Mouse (Mus musculus): ENCODE results near the gene Id1. TPM values are rescaled to one million over a fixed set of nuclear protein-coding genes. Genes with fewer than 3 reads are reported as not detected.

Id1 gene
- polyA plus RNA-seq, 1 experiment from 2014 or later, result 179 TPM

GRCm38 (mm10) chr2:152772231-152772630 is 36.2 kb downstream of the Id1 start:
- no peak overlapping the region for H3K27ac ChIP-seq
- H3K4me1 ChIP-seq, result 0 out of 2 replicates have a peak, but pooled peaks cover 4% of the 10 kb centered on the region
- no peak overlapping the region for H3K9ac ChIP-seq
- no peaks in the 10 kb centered on the region for H3K36me3 ChIP-seq
- H3K9me3 ChIP-seq, result no peaks in the 10 kb centered on the region
- WGBS, result 21% methylated on average over 1 of the region's 1 CpGs
- no peak for ATAC-seq (ENCODE audit: insufficient number of reproducible peaks, insufficient read depth, low FRiP score, low TSS enrichment, low read depth)
- no peak overlapping the region for H3K4me3 ChIP-seq
- H3K27me3 ChIP-seq, result no peaks in the 10 kb centered on the region
- no peak overlapping the region for H3K4me2 ChIP-seq

- ATAC-seq (ENCODE audit: insufficient number of reproducible peaks, insufficient read depth, low FRiP score, low TSS enrichment, low read depth), result no peak
- WGBS, result 75% methylated on average over 4 of the region's 4 CpGs
- no peak overlapping the region for H3K9ac ChIP-seq
- no peak overlapping the region for H3K4me3 ChIP-seq
- H3K9me3 ChIP-seq, result no peaks in the 10 kb centered on the region
- no peaks in the 10 kb centered on the region for H3K27me3 ChIP-seq
- H3K4me1 ChIP-seq, result 0 out of 2 replicates have a peak, but pooled peaks cover 4% of the 10 kb centered on the region
- H3K4me2 ChIP-seq, result no peak overlapping the region
- peaks cover 17% of the 10 kb centered on the region for H3K36me3 ChIP-seq
- H3K27ac ChIP-seq, result no peak overlapping the region
Observed at GRCm38 (mm10) chr2:152775357-152775756, 39.3 kb downstream of the Id1 start.

GRCm38 (mm10) chr2:152776019-152776418 is 40.0 kb downstream of the Id1 start:
- WGBS, result 84% methylated on average over 3 of the region's 3 CpGs
- Histone ChIP-seq H3K4me3 (no peak overlapping the region), H3K9me3 (no peaks in the 10 kb centered on the region), H3K4me2 (no peak overlapping the region), H3K4me1 (0 out of 2 replicates have a peak, but pooled peaks cover 4% of the 10 kb centered on the region), H3K27me3 (no peaks in the 10 kb centered on the region), H3K36me3 (peaks cover 24% of the 10 kb centered on the region), H3K27ac (no peak overlapping the region), H3K9ac (no peak overlapping the region)
- ATAC-seq (ENCODE audit: insufficient number of reproducible peaks, insufficient read depth, low FRiP score, low TSS enrichment, low read depth), result no peak

- peaks cover 28% of the 10 kb centered on the region for H3K36me3 ChIP-seq
- H3K4me2 ChIP-seq, result no peak overlapping the region
- 88% methylated on average over 2 of the region's 2 CpGs for WGBS
- no peak overlapping the region for H3K4me3 ChIP-seq
- H3K9me3 ChIP-seq, result no peaks in the 10 kb centered on the region
- H3K27me3 ChIP-seq, result no peaks in the 10 kb centered on the region
- no peak overlapping the region for H3K27ac ChIP-seq
- H3K9ac ChIP-seq, result no peak overlapping the region
- ATAC-seq (ENCODE audit: insufficient number of reproducible peaks, insufficient read depth, low FRiP score, low TSS enrichment, low read depth), result no peak
- 0 out of 2 replicates have a peak, but pooled peaks cover 4% of the 10 kb centered on the region for H3K4me1 ChIP-seq
Observed at GRCm38 (mm10) chr2:152776435-152776834, 40.4 kb downstream of the Id1 start.

- Histone ChIP-seq H3K27me3 (no peaks in the 10 kb centered on the region), H3K27ac (no peak overlapping the region), H3K36me3 (peaks cover 33% of the 10 kb centered on the region), H3K9ac (no peak overlapping the region), H3K4me3 (no peak overlapping the region), H3K4me1 (0 out of 2 replicates have a peak, but pooled peaks cover 4% of the 10 kb centered on the region), H3K9me3 (no peaks in the 10 kb centered on the region), H3K4me2 (no peak overlapping the region)
- 81% methylated on average over 3 of the region's 3 CpGs for WGBS
- ATAC-seq (ENCODE audit: insufficient number of reproducible peaks, insufficient read depth, low FRiP score, low TSS enrichment, low read depth), result no peak
Observed at GRCm38 (mm10) chr2:152777081-152777480, 41.0 kb downstream of the Id1 start.

- 99% methylated on average over 2 of the region's 2 CpGs for WGBS
- peaks cover 39% of the 10 kb centered on the region for H3K36me3 ChIP-seq
Observed at GRCm38 (mm10) chr2:152780466-152780865, 44.4 kb downstream of the Id1 start.

GRCm38 (mm10) chr2:152781031-152781711 is 45.1 kb downstream of the Id1 start:
- Histone ChIP-seq H3K9ac (no peak overlapping the region), H3K27me3 (no peaks in the 10 kb centered on the region), H3K27ac (no peak overlapping the region), H3K4me1 (peaks cover 9% of the 10 kb centered on the region), H3K4me3 (no peak overlapping the region), H3K4me2 (no peak overlapping the region), H3K36me3 (peaks cover 39% of the 10 kb centered on the region), H3K9me3 (no peaks in the 10 kb centered on the region)
- WGBS, result 79% methylated on average over 3 of the region's 3 CpGs
- ATAC-seq (ENCODE audit: insufficient number of reproducible peaks, insufficient read depth, low FRiP score, low TSS enrichment, low read depth), result no peak

More at GRCm38 (mm10) chr2:152780466-152780865, 44.4 kb downstream of the Id1 start:
- Histone ChIP-seq H3K4me2 (no peak overlapping the region), H3K4me1 (peaks cover 2% of the 10 kb centered on the region; the same call in 1 of the 2 replicates), H3K4me3 (no peak overlapping the region), H3K27ac (no peak overlapping the region), H3K9me3 (no peaks in the 10 kb centered on the region), H3K27me3 (no peaks in the 10 kb centered on the region), H3K9ac (no peak overlapping the region)
- no peak for ATAC-seq (ENCODE audit: insufficient number of reproducible peaks, insufficient read depth, low FRiP score, low TSS enrichment, low read depth)

- Histone ChIP-seq H3K27ac (no peak overlapping the region), H3K4me3 (no peak overlapping the region), H3K9me3 (no peaks in the 10 kb centered on the region), H3K4me2 (no peak overlapping the region), H3K4me1 (peaks cover 9% of the 10 kb centered on the region), H3K27me3 (no peaks in the 10 kb centered on the region), H3K36me3 (peaks cover 44% of the 10 kb centered on the region), H3K9ac (no peak overlapping the region)
- ATAC-seq (ENCODE audit: insufficient number of reproducible peaks, insufficient read depth, low FRiP score, low TSS enrichment, low read depth), result no peak
- WGBS, result 76% methylated on average over 5 of the region's 5 CpGs
Observed at GRCm38 (mm10) chr2:152782656-152783055, 46.6 kb downstream of the Id1 start.

GRCm38 (mm10) chr2:152783241-152783640 is 47.2 kb downstream of the Id1 start:
- no peaks in the 10 kb centered on the region for H3K9me3 ChIP-seq
- H3K4me3 ChIP-seq, result no peak overlapping the region
- no peaks in the 10 kb centered on the region for H3K27me3 ChIP-seq
- WGBS, result 94% methylated on average over 5 of the region's 5 CpGs
- no peak overlapping the region for H3K9ac ChIP-seq
- no peak for ATAC-seq (ENCODE audit: insufficient number of reproducible peaks, insufficient read depth, low FRiP score, low TSS enrichment, low read depth)
- no peak overlapping the region for H3K4me2 ChIP-seq
- no peak overlapping the region for H3K27ac ChIP-seq
- H3K4me1 ChIP-seq, result peaks cover 9% of the 10 kb centered on the region
- H3K36me3 ChIP-seq, result peaks cover 44% of the 10 kb centered on the region

GRCm38 (mm10) chr2:152784640-152785039 is 48.6 kb downstream of the Id1 start:
- H3K27me3 ChIP-seq, result no peaks in the 10 kb centered on the region
- peak overlapping the region; percentile 75; the same call in 1 of the 2 replicates for H3K27ac ChIP-seq
- WGBS, result 90% methylated on average over 8 of the region's 8 CpGs
- H3K4me3 ChIP-seq, result no peak overlapping the region
- H3K9me3 ChIP-seq, result no peaks in the 10 kb centered on the region
- ATAC-seq (ENCODE audit: insufficient number of reproducible peaks, insufficient read depth, low FRiP score, low TSS enrichment, low read depth), result no peak
- H3K4me1 ChIP-seq, result peaks cover 16% of the 10 kb centered on the region
- peaks cover 30% of the 10 kb centered on the region for H3K36me3 ChIP-seq
- H3K4me2 ChIP-seq, result no peak overlapping the region
- no peak overlapping the region for H3K9ac ChIP-seq

GRCm38 (mm10) chr2:152785446-152786350 is 49.6 kb downstream of the Id1 start:
- Histone ChIP-seq H3K27me3 (no peaks in the 10 kb centered on the region), H3K9me3 (no peaks in the 10 kb centered on the region), H3K36me3 (peaks cover 29% of the 10 kb centered on the region), H3K4me1 (peaks cover 22% of the 10 kb centered on the region), H3K27ac (peak overlapping the region; percentile 75), H3K4me3 (no peak overlapping the region), H3K9ac (no peak overlapping the region; the same call in 1 of the 2 replicates), H3K4me2 (no peak overlapping the region)
- WGBS, result 57% methylated on average over 18 of the region's 18 CpGs
- no peak for ATAC-seq (ENCODE audit: insufficient number of reproducible peaks, insufficient read depth, low FRiP score, low TSS enrichment, low read depth)

All from embryonic facial prominence, embryonic 13.5 days (tissue).